Mouse (Mus musculus): ENCODE measurements around the gene Rdh7. TPM values are rescaled to one million over a fixed set of nuclear protein-coding genes. Genes with fewer than 3 reads are reported as not detected.
A peak's percentile ranks its signal among the peaks of the same experiment; 100 is the strongest.
"Not testable (repeated sequence)": the region's sequence is repeated elsewhere in the genome, so short reads cannot be mapped to it uniquely, and the experiment has no call there.

The Rdh7 gene
- total and polyA plus RNA-seq, 2 experiments from 2014 or later = not detected

- no peak for TF ChIP-seq CTCF (IDR thresholded peaks at IDR 0.05; ENCODE audit: low read depth)
- Histone ChIP-seq H3K27ac (ENCODE audit: low read depth, low read length) (no peak overlapping the region), H3K36me3 (ENCODE audit: insufficient read depth) (no peaks in the 10 kb centered on the region), H3K27me3 (ENCODE audit: insufficient read depth, low read length) (no peaks in the 10 kb centered on the region), H3K9ac (no peak overlapping the region), H3K4me2 (ENCODE audit: low read depth) (no peak overlapping the region), H3K4me3 (ENCODE audit: low read depth, low read length) (no peak overlapping the region), H3K4me1 (ENCODE audit: insufficient read depth) (no peaks in the 10 kb centered on the region), H3K9me3 (ENCODE audit: low read length) (no peaks in the 10 kb centered on the region)
- DNase-seq (peak; percentile 74), ATAC-seq (peak; percentile 79)
- WGBS = 61% methylated on average over 7 of the region's 7 CpGs
These were observed 36.2 kb upstream of the Rdh7 start for GRCm38 (mm10) chr10:127924597-127925378.

GRCm38 (mm10) chr10:127923024-127923423, 34.4 kb upstream of the Rdh7 start:
- no peaks in the 10 kb centered on the region for H3K27me3 ChIP-seq (ENCODE audit: insufficient read depth, low read length)
- no peaks in the 10 kb centered on the region for H3K36me3 ChIP-seq (ENCODE audit: insufficient read depth)
- TF ChIP-seq CTCF (IDR thresholded peaks at IDR 0.05; ENCODE audit: low read depth) = no peak
- no peak overlapping the region for H3K27ac ChIP-seq (ENCODE audit: low read depth, low read length)
- no peak for ATAC-seq
- H3K4me3 ChIP-seq (ENCODE audit: low read depth, low read length) = no peak overlapping the region
- H3K4me1 ChIP-seq (ENCODE audit: insufficient read depth) = no peaks in the 10 kb centered on the region
- H3K9me3 ChIP-seq (ENCODE audit: low read length) = no peaks in the 10 kb centered on the region
- 88% methylated on average over 8 of the region's 8 CpGs for WGBS
- H3K4me2 ChIP-seq (ENCODE audit: low read depth) = no peak overlapping the region
- no peak for DNase-seq
- H3K9ac ChIP-seq = no peak overlapping the region

GRCm38 (mm10) chr10:127922241-127922640, 33.6 kb upstream of the Rdh7 start:
- TF ChIP-seq CTCF (IDR thresholded peaks at IDR 0.05; ENCODE audit: low read depth) = no peak

GRCm38 (mm10) chr10:127917651-127918050, 29.0 kb upstream of the Rdh7 start:
- Histone ChIP-seq H3K4me1 (ENCODE audit: insufficient read depth) (no peaks in the 10 kb centered on the region), H3K9me3 (ENCODE audit: low read length) (no peaks in the 10 kb centered on the region), H3K4me3 (ENCODE audit: low read depth, low read length) (no peak overlapping the region), H3K27ac (ENCODE audit: low read depth, low read length) (no peak overlapping the region), H3K4me2 (ENCODE audit: low read depth) (no peak overlapping the region), H3K9ac (no peak overlapping the region), H3K27me3 (ENCODE audit: insufficient read depth, low read length) (no peaks in the 10 kb centered on the region), H3K36me3 (ENCODE audit: insufficient read depth) (no peaks in the 10 kb centered on the region)
- no peak for TF ChIP-seq CTCF (IDR thresholded peaks at IDR 0.05; ENCODE audit: low read depth)
- 95% methylated on average over 5 of the region's 5 CpGs for WGBS
- DNase-seq = no peak
- ATAC-seq = no peak

More at GRCm38 (mm10) chr10:127922241-127922640, 33.6 kb upstream of the Rdh7 start:
- 83% methylated on average over 1 of the region's 1 CpGs for WGBS
- DNase-seq (no peak), ATAC-seq (no peak)
- no peaks in the 10 kb centered on the region for H3K27me3 ChIP-seq (ENCODE audit: insufficient read depth, low read length)
- no peak overlapping the region for H3K27ac ChIP-seq (ENCODE audit: low read depth, low read length)
- no peak overlapping the region for H3K9ac ChIP-seq
- no peak overlapping the region for H3K4me3 ChIP-seq (ENCODE audit: low read depth, low read length)
- H3K36me3 ChIP-seq (ENCODE audit: insufficient read depth) = no peaks in the 10 kb centered on the region
- no peaks in the 10 kb centered on the region for H3K9me3 ChIP-seq (ENCODE audit: low read length)
- H3K4me1 ChIP-seq (ENCODE audit: insufficient read depth) = no peaks in the 10 kb centered on the region
- H3K4me2 ChIP-seq (ENCODE audit: low read depth) = no peak overlapping the region

GRCm38 (mm10) chr10:127917183-127917582, 28.6 kb upstream of the Rdh7 start:
- not testable (repeated sequence) for H3K9me3 ChIP-seq (ENCODE audit: low read length); H3K9ac ChIP-seq; H3K27ac ChIP-seq (ENCODE audit: low read depth, low read length); H3K4me1 ChIP-seq (ENCODE audit: insufficient read depth); H3K4me3 ChIP-seq (ENCODE audit: low read depth, low read length); H3K36me3 ChIP-seq (ENCODE audit: insufficient read depth); DNase-seq; H3K4me2 ChIP-seq (ENCODE audit: low read depth); H3K27me3 ChIP-seq (ENCODE audit: insufficient read depth, low read length)
- ATAC-seq = peak; percentile 32; the same call in 1 of the 2 replicates
- 89% methylated on average over 3 of the region's 3 CpGs for WGBS

GRCm38 (mm10) chr10:127915578-127915977, 27.0 kb upstream of the Rdh7 start:
- DNase-seq (no peak), ATAC-seq (no peak)
- Histone ChIP-seq H3K4me1 (ENCODE audit: insufficient read depth) (no peaks in the 10 kb centered on the region), H3K9me3 (ENCODE audit: low read length) (no peaks in the 10 kb centered on the region), H3K9ac (no peak overlapping the region), H3K4me3 (ENCODE audit: low read depth, low read length) (no peak overlapping the region), H3K36me3 (ENCODE audit: insufficient read depth) (no peaks in the 10 kb centered on the region), H3K27ac (ENCODE audit: low read depth, low read length) (no peak overlapping the region), H3K4me2 (ENCODE audit: low read depth) (no peak overlapping the region), H3K27me3 (ENCODE audit: insufficient read depth, low read length) (no peaks in the 10 kb centered on the region)
- TF ChIP-seq CTCF (IDR thresholded peaks at IDR 0.05; ENCODE audit: low read depth) = no peak
- 93% methylated on average over 1 of the region's 1 CpGs for WGBS

GRCm38 (mm10) chr10:127907386-127907951, 18.9 kb upstream of the Rdh7 start:
- ATAC-seq (no peak), DNase-seq (no peak)
- no peaks in the 10 kb centered on the region for H3K27me3 ChIP-seq (ENCODE audit: insufficient read depth, low read length)
- no peaks in the 10 kb centered on the region for H3K36me3 ChIP-seq (ENCODE audit: insufficient read depth)
- no peaks in the 10 kb centered on the region for H3K4me1 ChIP-seq (ENCODE audit: insufficient read depth)
- no peak for TF ChIP-seq CTCF (IDR thresholded peaks at IDR 0.05; ENCODE audit: low read depth)
- H3K4me3 ChIP-seq (ENCODE audit: low read depth, low read length) = no peak overlapping the region
- H3K9me3 ChIP-seq (ENCODE audit: low read length) = no peaks in the 10 kb centered on the region
- H3K27ac ChIP-seq (ENCODE audit: low read depth, low read length) = no peak overlapping the region
- no peak overlapping the region for H3K4me2 ChIP-seq (ENCODE audit: low read depth)
- H3K9ac ChIP-seq = no peak overlapping the region

All from forebrain, postnatal 0 days (tissue).